In genomic region chr12:71849051-71849450, GRCm38 (mm10) we compare ENCODE assay signal across 20 mouse cellular contexts. TPM values are rescaled to one million over a fixed set of nuclear protein-coding genes. Genes with fewer than 3 reads are reported as not detected.
A peak's percentile ranks its signal among the peaks of the same experiment; 100 is the strongest.
DNase-seq lines count a peak whose midpoint lies in the region; ATAC-seq and TF ChIP-seq lines count a peak whose summit lies in the region.
"Had no signal": no experiment of that assay in that cellular context is flagged by ENCODE, and none has a peak within 500 bp of the region (broad histone marks: within the 10 kb centered on the region; RNA-seq: fewer than 3 reads in every experiment).

No protein-coding gene starts in this region.

- ATAC-seq in heart, embryonic 13.5 days (ENCODE audit: extremely low read depth, insufficient number of reproducible peaks, low FRiP score, low TSS enrichment): no peak
- no peak for ATAC-seq in megakaryocyte, adult 5-6 weeks (ENCODE audit: poor library complexity, severe bottlenecking)
- ATAC-seq: forebrain, embryonic 14.5 days; hindbrain, postnatal 0 days had no signal

- H3K9ac ChIP-seq in heart, embryonic 13.5 days: 0 out of 2 replicates have a peak overlapping the region, but pooled peaks have one; percentile 33
- H3K9ac ChIP-seq: embryonic facial prominence, embryonic 15.5 days; hindbrain, embryonic 13.5 days had no signal

- H3K4me1 ChIP-seq in heart, embryonic 13.5 days: peaks cover 66% of the 10 kb centered on the region
- peaks cover 15% of the 10 kb centered on the region for H3K4me1 ChIP-seq in kidney, adult 2 months (ENCODE audit: control insufficient read depth, insufficient read depth, low read length)
- H3K4me1 ChIP-seq in megakaryocyte, embryonic 14.5 days: peaks cover 98% of the 10 kb centered on the region

- no peak for TF ChIP-seq POLR2A in kidney, adult 2 months (IDR thresholded peaks at IDR 0.05; ENCODE audit: low read depth, low read length)

- peak overlapping the region; percentile 63 for H3K27ac ChIP-seq in heart, embryonic 13.5 days (replicated peaks)
- no peak overlapping the region for H3K27ac ChIP-seq in kidney, adult 2 months (ENCODE audit: insufficient read depth, low read depth, low read length)
- H3K27ac ChIP-seq: embryonic facial prominence, embryonic 15.5 days; forebrain, embryonic 10.5 days; hindbrain, embryonic 13.5 days; hindbrain, postnatal 0 days had no signal

- no peaks in the 10 kb centered on the region for H3K9me3 ChIP-seq in heart, embryonic 13.5 days
- H3K9me3 ChIP-seq in megakaryocyte, embryonic 14.5 days: no peaks in the 10 kb centered on the region
- H3K9me3 ChIP-seq: embryonic facial prominence, embryonic 15.5 days; forebrain, embryonic 10.5 days; hindbrain, embryonic 13.5 days had no signal

- peak; percentile 60 for DNase-seq in heart, adult 11 months
- no peak for DNase-seq in heart, postnatal 36 days
- DNase-seq in heart, postnatal 25 days (ENCODE audit: low spot score): no peak
- DNase-seq in kidney, adult 2 months: peak; percentile 27
- no peak for DNase-seq in kidney, adult 18-20 months
- DNase-seq: adrenal gland, postnatal 10 days; cerebellum, adult 11 months; cerebellum, adult 8-10 months; cerebellum, postnatal 14 days; embryo, embryonic 11 days; kidney, adult 11 months had no signal

- no peak for TF ChIP-seq CTCF in kidney, adult 2 months (conservative IDR thresholded peaks at IDR 0.05; ENCODE audit: insufficient read depth, insufficient read length, low read depth, low read length)

- WGBS in heart, embryonic 13.5 days: 90% methylated on average over 7 of the region's 7 CpGs
- 83% methylated on average over 7 of the region's 7 CpGs for WGBS in kidney, adult 2 months

- no peak overlapping the region for H3K4me3 ChIP-seq in heart, embryonic 13.5 days
- H3K4me3 ChIP-seq in kidney, adult 2 months (ENCODE audit: insufficient read depth, low read depth, low read length): no peak overlapping the region
- peak overlapping the region; percentile 69 for H3K4me3 ChIP-seq in megakaryocyte, embryonic 14.5 days (replicated peaks)
- H3K4me3 ChIP-seq: embryonic facial prominence, embryonic 15.5 days; erythroblast, embryonic 14.5 days; forebrain, embryonic 10.5 days; hindbrain, embryonic 13.5 days had no signal

- no peak overlapping the region for H3K4me2 ChIP-seq in heart, embryonic 13.5 days
- H3K4me2 ChIP-seq: embryonic facial prominence, embryonic 15.5 days; hindbrain, embryonic 13.5 days had no signal

- intact Hi-C loops in heart, postnatal 36 days (cut with DNase I): no loop called here
- intact Hi-C loops in heart, postnatal 25 days (cut with DNase I): no loop called here

- H3K27me3 ChIP-seq in heart, embryonic 13.5 days (replicated peaks): no peaks in the 10 kb centered on the region
- no peaks in the 10 kb centered on the region for H3K27me3 ChIP-seq in kidney, adult 2 months (replicated peaks; ENCODE audit: control insufficient read depth, insufficient read depth, low read length)
- H3K27me3 ChIP-seq in megakaryocyte, embryonic 14.5 days (replicated peaks): no peaks in the 10 kb centered on the region
- H3K27me3 ChIP-seq: embryonic facial prominence, embryonic 15.5 days; hindbrain, embryonic 13.5 days had no signal

- H3K36me3 ChIP-seq in heart, embryonic 13.5 days: 0 out of 2 replicates have a peak, but pooled peaks cover 8% of the 10 kb centered on the region
- no peaks in the 10 kb centered on the region for H3K36me3 ChIP-seq in kidney, adult 2 months (ENCODE audit: control insufficient read depth, insufficient read depth, low read length)
- H3K36me3 ChIP-seq in megakaryocyte, embryonic 14.5 days (replicated peaks; ENCODE audit: low read length): peaks cover 72% of the 10 kb centered on the region
- H3K36me3 ChIP-seq: embryonic facial prominence, embryonic 15.5 days; forebrain, embryonic 10.5 days; hindbrain, embryonic 13.5 days had no signal

RNA-seq across cellular contexts. Expression of gene Daam1, which starts 18.2 kb away (rescaled TPM):
- 10 to 100 TPM; 68.1 to 82.1 TPM for total RNA-seq in heart, postnatal 36 days (2021)
- 18.5 and 18.6 TPM in 2 replicates for polyA plus RNA-seq in heart, embryonic 13.5 days (2015; fragmentation: Nextera tagmentation; extraction: Ambion mirVana)
- 10 to 100 TPM; 78.6 to 79.5 TPM for total RNA-seq in heart, postnatal 25 days (2021)
- polyA plus RNA-seq in kidney, adult 2 months (2012; rRNA removed): 4.7 and 5.2 TPM in 2 replicates
- 52.8 and 186 TPM in 2 replicates for polyA plus RNA-seq in megakaryocyte, embryonic 14.5 days (2012; ENCODE audit: insufficient read depth, low replicate concordance)
- total RNA-seq in megakaryocyte, adult 5-6 weeks (2015): 12.3 and 12.7 TPM in 2 replicates
- total RNA-seq in megakaryocyte, adult 5-6 weeks (2017): 14.6 and 18.0 TPM in 2 replicates

Comparison
In these comparisons a context has a peak if more than half of its experiments do, and no peak if none do; other contexts are left out.
1. DNase-seq: peak in heart, adult 11 months (single experiment) and kidney, adult 2 months (single experiment); none in heart, postnatal 36 days (0 of 2), heart, postnatal 25 days (single experiment) and kidney, adult 18-20 months (single experiment).